Mouse (Mus musculus): ENCODE results near the gene Hrk.

Hrk gene

DNA sequence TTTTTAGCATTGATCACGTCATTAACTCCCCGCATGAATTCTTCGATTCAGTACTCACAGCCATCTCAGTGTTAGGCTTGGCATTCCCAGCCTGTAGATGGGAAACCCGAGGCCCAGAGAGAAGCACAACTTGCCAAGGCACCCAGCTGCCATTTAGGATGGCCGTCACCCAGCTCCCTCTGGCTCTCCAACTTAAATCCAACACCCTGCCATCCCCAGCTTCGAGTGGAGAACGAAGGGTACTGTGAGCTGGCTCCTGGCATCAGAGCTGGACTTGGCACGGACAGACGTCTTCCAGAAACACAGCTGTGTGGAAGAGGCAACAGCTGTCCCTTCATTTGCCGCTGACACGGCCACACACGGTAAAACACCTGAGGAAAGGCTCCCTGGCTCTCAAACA, at the start of gene Hrk:
Gene Hrk, plus strand, starts transcription at position 68 of the 400 bp plus-strand sequence.
- in situ Hi-C loops (cut with MseI, MboI), result no loop called here

DNA sequence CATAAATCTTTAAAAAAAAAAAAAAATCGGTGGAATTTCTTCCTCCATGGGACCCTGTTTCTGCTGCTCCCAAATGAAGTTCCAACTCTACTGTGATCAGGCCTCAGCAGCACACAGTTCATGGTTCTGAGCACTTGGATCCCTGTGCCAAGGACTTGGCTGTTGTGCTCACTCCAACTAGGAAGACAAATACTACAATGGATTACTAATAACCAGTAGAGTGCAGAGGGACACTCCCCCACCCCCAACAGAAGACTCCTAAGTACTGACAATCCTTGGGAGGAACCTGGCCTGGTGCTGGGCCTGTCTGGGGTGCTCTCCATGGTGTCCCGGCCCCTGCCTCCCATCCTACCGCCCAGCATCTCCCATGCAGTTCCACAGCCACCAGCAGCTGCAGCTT, 46.1 kb upstream of the Hrk start:
- in situ Hi-C loops (cut with MseI, MboI), result no loop called here

DNA sequence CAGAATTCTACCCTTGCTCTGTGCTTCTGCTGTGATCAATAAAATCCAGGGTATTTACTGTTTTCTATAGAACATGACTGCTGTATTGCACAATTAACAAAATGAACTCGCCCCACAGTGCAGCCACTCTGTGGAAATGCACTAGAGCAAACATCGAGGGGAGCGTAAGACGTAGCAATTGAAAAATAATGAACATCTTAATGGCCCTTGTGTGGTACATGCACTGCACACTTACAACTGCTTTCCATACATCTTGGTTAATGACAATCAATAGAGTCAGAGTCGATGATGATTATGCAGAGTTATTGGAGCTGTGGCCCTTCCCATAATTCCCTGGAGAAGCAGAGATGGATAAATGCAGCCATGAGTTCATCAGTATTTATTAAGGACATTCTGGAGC, 45.5 kb upstream of the Hrk start:
- in situ Hi-C loops (cut with MseI, MboI), result no loop called here

DNA sequence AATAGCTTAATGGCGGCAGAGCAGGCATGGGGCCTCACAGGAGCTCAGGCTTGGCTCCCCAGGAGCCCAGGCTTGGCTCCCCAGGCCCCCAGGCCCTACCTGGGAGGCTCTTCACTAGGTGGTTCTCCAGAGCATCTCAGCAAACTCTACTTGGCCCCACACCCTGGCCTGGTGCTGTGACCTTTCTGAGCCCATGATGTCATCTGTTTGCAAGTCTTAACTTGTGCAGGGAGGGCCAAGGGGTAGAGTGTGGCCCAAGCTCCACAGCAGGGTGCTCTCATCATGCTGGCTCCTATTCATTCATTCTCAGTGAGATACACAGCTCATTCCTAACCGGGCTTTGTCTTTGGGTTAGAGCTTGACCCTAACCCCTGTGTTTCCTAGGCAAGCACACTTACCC, 43.8 kb upstream of the Hrk start:
- in situ Hi-C loops (cut with MseI, MboI), result no loop called here

GRCm38 (mm10) chr5:118121928-118122327, 42.5 kb upstream of the Hrk start:
- in situ Hi-C loops (cut with MseI, MboI), result no loop called here

GRCm38 (mm10) chr5:118123096-118123495, 41.4 kb upstream of the Hrk start:
- in situ Hi-C loops (cut with MseI, MboI), result no loop called here

- in situ Hi-C loops (cut with MseI, MboI), result no loop called here
Observed at GRCm38 (mm10) chr5:118126671-118127070, 37.8 kb upstream of the Hrk start.

DNA sequence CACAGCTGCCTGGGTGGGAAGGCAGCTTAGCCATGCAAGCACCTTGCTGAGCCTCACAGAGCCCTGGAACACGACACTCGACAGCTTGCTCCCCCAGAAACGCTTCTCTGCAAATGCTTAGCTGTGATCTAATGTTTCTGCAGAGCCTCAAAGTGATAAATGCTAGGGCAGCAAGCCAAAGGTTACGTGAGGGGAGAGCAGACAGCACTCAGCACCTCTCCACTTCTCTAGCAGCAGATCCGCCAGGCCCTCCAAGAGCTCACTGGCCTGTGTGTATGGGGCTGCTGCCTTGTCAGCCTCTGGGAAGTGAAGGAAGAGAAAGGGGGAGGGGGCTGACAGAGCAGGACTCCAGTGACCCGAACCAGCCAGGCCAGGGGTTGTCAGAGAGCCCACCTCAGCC, 36.2 kb upstream of the Hrk start:
- in situ Hi-C loops (cut with MseI, MboI), result no loop called here

DNA sequence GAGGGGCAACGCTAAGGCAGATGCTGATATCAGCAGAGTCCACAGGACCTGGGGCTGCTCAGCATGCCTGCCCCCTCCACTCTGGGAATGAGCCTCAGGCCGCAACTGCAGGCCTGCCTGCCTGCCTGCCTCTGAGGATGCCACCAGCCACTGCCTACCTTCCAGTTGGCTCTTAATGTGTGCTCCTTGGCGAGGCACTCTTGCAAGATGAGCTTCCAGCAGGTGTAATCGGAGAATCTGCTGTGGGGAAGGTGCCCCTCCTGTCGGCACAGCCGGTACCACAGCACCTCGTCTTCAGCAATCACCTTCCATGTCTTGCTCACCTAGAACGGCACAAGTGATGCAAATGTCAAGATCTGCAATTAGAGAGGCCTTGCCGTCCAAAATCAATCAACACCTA, 35.8 kb upstream of the Hrk start:
- in situ Hi-C loops (cut with MseI, MboI), result no loop called here

GRCm38 (mm10) chr5:118136391-118136790, 28.1 kb upstream of the Hrk start:
- in situ Hi-C loops (cut with MseI, MboI), result no loop called here

DNA sequence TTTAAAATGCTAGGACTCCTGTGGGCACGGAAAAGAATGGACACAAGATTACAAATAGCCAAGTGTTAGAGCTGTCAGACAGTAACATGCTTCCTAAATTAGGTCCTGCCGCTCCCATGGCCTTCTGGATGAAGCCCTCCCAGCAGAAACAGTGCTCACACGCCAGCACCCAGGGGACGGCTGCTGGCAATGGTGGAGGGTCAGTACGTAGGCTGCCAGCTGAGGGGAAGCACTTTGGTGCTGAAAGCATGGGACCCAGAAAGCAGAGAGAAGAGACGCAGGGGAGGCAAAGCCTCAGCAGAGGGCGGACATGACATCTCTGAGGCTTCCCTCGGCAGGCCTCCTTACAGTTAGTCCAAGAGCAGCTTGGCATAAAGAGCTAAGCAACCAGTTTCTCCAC, 24.8 kb upstream of the Hrk start:
- in situ Hi-C loops (cut with MseI, MboI), result no loop called here

DNA sequence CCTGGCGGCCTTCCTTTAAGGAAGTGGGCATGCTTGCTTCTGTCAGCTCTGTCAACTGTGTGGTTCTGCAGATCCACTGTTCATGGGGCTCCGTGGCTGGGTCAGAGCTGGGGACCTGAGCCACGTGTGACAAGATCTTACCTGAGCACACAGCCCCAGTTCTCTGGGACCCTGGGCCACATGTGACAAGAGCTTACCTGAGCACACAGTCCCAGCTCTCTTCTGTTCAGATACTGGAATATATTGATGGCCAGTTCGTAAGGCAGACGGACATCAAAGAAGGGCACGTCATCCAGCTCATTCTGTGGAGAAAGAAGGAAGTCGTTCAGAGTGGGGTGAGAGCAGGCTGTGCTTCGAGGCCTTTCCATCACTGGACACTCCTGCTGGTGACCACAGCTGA, 22.0 kb upstream of the Hrk start:
- in situ Hi-C loops (cut with MseI, MboI), result no loop called here

DNA sequence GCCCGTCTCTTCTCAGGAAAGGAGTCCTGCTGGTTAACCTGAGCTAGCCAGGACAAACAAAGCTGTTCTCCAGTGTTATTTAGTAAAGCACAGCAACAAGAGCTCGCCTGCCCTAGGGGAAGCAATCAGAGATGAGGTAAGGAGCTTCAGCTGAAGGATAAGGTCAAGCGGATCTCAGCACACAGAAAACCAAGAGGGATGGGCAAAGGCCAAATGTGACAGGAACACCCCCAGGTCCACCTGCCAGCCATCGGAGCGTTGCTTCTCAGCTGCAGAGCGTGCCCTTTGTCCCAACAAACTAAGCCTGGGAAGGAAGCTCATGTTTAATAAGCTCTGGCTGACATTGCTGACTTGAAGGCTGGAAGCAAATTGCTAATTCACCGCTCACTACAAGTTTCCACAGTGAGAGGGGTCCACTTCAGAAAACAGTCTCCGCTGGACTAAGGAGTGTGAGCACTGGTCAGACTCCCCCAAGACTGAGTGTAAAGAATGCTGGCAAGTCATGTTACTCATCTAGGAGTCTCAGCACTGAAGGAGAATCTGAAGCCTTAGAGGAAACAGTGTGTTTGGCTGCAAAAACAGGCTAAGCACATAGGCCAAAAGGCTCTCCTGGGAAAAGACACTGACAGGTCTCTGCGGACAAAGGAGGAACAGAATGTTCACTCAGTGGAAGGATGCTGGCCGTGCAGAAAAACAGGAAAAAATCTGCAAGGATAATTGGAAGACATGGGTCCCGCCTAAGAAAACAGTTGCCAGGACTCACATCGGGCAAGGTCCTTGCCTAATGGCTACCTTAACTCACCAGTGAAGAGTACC, 21.0 kb upstream of the Hrk start:
- in situ Hi-C loops (cut with MseI, MboI), result no loop called here

DNA sequence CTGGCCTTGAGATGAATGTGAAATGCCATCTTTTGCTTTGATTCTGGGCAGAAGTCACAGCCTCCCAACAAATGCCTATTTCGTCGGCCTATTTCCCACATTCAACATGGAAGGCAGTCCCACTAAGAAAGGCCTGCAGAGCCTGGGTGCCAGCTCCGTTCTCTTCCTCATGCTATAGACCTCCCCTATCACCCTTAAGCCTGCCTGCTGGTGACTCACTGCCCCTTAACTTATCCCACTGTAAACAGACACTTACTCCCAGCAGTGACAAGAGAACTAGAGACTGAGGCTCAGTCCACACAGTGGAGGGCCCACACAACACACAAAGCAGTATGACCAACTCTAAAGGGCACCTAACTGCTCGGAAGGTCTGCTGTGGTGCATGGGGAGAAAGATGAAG, 20.1 kb upstream of the Hrk start:
- in situ Hi-C loops (cut with MseI, MboI), result no loop called here

DNA sequence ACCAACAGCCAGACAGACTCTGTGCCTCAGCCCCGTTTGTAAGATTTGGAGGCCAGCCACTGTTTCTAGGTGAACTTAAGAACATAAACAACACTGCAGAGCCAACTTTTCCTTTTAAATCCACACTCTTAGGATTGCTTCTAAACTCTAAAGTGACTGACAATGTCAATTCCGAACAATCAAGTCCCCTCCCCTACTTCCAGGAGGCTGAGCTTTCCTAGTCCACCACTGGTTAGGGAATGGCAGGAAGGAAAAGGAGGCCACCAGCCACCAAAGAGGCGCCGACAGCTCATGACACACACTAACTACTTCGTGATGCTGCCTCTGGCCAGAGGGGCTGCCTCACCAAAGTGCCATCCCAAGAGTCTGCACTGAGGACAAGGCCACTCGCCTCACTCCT, 19.7 kb upstream of the Hrk start:
- in situ Hi-C loops (cut with MseI, MboI), result no loop called here

GRCm38 (mm10) chr5:118145458-118145857, 19.0 kb upstream of the Hrk start:
- in situ Hi-C loops (cut with MseI, MboI), result no loop called here

DNA sequence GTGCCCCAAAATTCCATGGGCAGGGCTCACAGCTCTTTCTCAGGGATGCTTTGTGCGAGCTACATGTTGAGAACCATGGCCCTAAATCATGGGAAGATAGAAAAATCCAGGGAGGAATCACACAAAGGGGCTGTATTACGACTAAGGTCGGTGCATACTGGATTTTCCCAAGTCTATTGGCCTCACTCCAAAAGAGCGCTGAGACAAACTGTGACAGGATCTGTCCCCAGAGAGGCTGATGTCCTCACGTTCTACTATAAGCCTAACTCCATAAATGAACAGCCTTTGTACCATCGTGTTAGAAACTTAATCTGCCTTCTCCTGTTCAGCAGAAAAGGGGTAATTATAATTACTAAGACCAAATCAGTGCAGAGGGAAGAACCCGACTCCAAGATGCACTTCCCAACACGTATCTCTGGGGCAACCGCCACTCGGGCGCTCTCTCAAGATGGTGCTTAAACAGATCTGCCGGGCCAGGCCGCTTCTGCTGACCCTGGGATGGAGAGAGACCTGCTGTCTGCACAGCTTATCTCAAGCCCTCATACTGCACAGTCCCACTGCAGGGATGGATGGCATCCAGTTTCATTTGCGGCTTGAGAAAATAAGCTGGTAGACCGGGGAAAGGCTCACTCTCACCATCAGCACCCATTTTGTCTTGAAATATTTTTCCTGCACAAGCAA, 18.3 kb upstream of the Hrk start:
- in situ Hi-C loops (cut with MseI, MboI), result no loop called here

DNA sequence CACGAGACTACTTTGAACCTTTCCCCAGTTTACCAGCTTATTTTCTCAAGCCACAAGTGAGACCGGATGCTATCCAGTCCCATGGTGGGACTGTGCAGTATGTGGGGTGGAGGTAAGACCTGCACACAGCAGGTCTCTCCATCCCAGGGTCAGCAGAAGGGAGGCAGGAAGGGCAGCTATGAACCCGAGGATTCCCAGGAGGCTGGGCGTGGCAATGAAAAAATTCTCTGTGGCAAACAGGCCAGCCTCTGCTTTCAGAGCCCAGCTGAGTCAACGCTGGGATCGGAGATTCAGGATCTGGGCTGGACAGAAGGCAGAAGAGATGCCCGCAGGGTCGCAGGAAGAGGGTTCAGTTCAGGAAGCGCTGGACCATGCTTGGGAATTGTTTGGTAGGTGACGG, 17.2 kb upstream of the Hrk start:
- in situ Hi-C loops (cut with MseI, MboI), result no loop called here

GRCm38 (mm10) chr5:118149711-118150110, 14.7 kb upstream of the Hrk start:
- in situ Hi-C loops (cut with MseI, MboI), result no loop called here

GRCm38 (mm10) chr5:118154839-118155564, 9.4 kb upstream of the Hrk start, which contains the start of gene Fbxw8:
Gene Fbxw8, minus strand, starts transcription at chr5:118155464.
- in situ Hi-C loops (cut with MseI, MboI), result no loop called here

DNA sequence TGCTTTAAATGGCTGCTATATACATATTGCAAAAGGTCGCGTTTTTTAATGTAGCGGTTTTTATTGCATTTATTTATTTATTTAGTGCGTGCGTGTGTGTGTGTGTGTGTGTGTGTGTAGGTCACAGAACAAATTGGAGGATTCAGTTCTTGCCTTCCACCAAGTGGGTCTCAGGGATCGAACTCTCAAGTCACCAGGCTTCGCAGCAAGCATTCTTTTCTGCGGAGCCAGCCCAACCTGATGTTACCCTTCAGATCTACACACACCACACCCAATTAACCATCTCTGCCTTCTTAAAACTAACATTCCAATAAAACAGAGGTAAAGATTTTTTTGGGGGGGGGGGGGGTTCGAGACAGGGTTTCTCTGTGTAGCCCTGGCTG, 8.9 kb upstream of the Hrk start:
- in situ Hi-C loops (cut with MseI, MboI), result no loop called here

DNA sequence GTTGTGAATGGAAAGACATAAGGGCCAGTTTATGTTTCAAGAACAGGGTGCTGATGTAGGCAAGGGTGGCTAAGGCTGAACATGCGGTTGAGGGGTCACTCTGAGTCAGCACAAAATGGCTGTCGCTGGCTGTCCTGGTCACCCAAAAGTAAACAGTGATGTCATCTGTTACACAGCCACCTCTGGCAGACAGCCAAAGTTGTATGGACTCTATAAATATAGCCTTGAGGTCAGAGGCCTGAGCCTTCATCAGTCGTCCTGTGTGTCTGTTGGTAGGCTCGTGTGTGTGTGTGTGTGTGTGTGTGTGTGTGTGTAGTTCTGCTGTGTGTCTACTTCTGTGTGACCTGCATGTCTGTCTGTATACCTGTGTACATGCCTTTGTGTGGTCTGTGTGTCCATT, 7.5 kb upstream of the Hrk start:
- in situ Hi-C loops (cut with MseI, MboI), result no loop called here

DNA sequence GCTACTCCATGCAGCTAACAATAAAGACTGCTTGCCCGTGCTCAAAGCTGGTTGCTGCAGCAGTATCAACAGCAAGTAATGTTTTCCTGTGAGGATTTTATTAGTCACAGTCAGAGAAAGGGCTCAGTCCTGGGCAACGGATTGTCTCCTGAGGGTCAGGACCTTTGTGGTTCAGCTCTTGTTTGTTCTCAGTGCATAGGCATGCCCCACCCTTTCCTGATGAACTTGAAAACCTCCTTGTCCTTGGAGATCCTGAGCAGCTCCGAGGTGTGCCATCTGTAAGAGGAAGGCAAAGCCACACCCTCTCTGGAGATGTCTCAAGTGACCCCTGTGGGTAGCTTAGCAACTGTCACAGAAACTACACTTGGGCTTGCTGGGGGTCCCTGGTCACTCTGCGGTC, 3.8 kb upstream of the Hrk start:
- in situ Hi-C loops (cut with MseI, MboI), result no loop called here
